Mouse (Mus musculus): Measurements from ENCODE around the gene Nkiras2. TPM values are rescaled to one million over a fixed set of nuclear protein-coding genes. Genes with fewer than 3 reads are reported as not detected.

Gene Nkiras2
- 111 and 127 TPM in 2 replicates for polyA plus RNA-seq (2012; rRNA removed)

DNA sequence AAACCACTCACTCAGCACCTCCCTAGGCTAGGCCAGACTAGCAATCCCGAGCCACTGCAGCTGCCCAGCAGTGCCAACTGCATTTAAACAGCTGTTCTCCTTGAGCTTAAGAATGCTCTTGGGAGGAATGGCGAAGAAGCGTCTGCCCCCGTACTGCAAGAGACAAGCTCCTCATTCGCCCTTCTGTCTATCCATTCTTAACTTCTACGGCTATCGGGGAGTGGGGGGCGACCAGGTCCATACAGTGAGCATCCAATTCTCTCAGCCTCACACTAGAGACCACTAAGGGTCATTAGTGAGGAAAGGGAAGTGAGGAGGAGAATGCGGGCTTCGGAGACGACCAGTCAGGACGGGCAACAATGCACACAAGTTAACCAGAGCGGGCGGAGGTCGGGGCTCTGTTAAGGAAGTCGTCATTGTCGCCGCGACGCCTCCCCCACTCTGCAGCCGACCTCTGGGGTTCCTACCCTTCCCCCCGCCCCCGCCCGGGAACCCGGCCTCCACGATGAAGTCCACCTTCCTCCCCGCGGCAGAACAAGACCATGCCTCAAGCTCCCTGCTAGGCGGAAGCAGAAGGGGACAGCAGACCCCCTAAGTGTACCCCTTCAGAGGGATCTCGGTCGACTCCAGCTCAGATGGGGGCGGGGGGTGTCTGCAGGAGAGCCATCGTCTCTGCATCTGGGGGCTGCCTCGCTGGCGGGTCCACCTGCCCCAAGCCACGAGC lies at the start of gene Nkiras2:
Gene Nkiras2 (plus strand): TSS at position 484 of the 724 bp plus-strand sequence.

DNA sequence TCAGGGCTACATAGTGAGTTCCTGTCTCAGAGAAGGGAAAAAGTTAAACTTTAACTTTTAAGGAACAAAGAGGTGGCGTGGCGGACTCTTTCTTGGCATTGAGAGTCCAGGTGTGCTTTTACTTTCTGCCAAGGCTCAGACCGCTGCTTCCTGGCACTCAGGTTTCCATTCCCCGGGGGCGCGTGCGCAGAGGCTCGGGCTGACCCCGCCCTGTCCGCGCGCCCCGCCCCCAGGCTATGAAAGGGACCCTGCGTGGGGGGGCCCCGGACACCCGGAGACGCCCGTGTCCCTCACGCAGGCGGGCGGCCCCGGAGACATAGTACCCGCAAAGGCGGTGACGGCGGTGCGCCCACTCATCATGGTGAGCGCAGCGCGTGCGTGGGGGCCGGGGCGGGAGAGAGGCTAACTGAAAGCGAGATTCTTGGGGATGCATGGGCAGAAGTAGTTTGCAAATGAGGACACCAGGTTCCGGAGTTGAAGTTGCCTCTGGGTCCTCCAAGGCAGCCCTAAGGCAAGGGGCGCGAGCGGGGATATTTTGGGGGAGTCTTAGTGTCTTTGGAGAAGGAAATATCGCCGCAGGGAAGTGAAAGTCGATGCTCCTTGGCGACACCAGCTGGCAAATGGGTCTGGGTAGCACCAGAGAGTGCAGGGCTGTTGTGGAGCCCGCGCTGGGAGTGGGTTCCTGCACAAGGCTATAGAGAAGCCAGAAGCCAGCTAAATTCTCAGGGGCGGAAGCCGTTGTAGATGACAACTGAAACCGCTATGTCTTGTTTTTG lies 44.1 kb upstream of the Nkiras2 start, which contains the start of gene Cnp:
Gene Cnp (plus strand): TSS at position 197 of the 776 bp plus-strand sequence.

DNA sequence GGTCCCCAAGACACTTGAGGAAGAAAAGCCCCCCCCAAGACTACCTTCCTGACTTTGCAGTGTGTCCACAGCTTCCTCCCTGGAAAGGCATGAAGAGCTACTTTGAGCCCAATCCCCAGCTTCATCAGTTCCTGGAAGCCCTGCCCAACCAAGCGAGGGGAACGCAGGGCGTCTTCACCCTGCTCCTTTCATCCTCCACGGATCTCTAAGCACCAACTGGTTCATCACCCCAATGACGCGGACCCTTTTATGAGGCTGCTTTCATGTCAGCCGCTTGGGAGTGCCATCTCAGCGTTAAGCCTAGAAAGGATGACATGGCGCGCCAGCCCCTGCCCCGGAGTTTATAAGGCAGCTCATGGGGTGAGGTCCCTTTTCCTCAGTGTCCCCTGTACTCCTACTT lies 938 bp downstream of the Nkiras2 start, which contains the start of gene Dnajc7:
Gene Dnajc7 (minus strand): TSS at position 187 of the 400 bp plus-strand sequence.

Other genes with a start within 250 kb of the Nkiras2 start
- 522 and 536 TPM in 2 replicates for gene Jup, start 221.5 kb upstream of the Nkiras2 start, polyA plus RNA-seq (2012; rRNA removed)
- gene P3h4, start 204.4 kb upstream of the Nkiras2 start, polyA plus RNA-seq (2012; rRNA removed): 27.1 and 30.5 TPM in 2 replicates
- gene Fkbp10, start 203.5 kb upstream of the Nkiras2 start, polyA plus RNA-seq (2012; rRNA removed): 30.2 and 37.3 TPM in 2 replicates
- gene Nt5c3b, start 177.4 kb upstream of the Nkiras2 start, polyA plus RNA-seq (2012; rRNA removed): 17.8 and 21.2 TPM in 2 replicates
- 0.10 and 0.23 TPM in 2 replicates for gene Klhl10, start 177.3 kb upstream of the Nkiras2 start, polyA plus RNA-seq (2012; rRNA removed)
- gene Klhl11, start 146.5 kb upstream of the Nkiras2 start, polyA plus RNA-seq (2012; rRNA removed): 2.7 and 3.9 TPM in 2 replicates
- 144 and 146 TPM in 2 replicates for gene Acly, start 91.2 kb upstream of the Nkiras2 start, polyA plus RNA-seq (2012; rRNA removed)
- gene Ttc25, start 73.6 kb upstream of the Nkiras2 start, polyA plus RNA-seq (2012; rRNA removed): 0.30 and 0.68 TPM in 2 replicates
- 31.3 and 31.6 TPM in 2 replicates for gene Cnp, start 44.3 kb upstream of the Nkiras2 start, polyA plus RNA-seq (2012; rRNA removed)
- 19.3 and 23.7 TPM in 2 replicates for gene Dnajc7, start 924 bp downstream of the Nkiras2 start, polyA plus RNA-seq (2012; rRNA removed)
- gene Zfp385c, start 73.2 kb downstream of the Nkiras2 start, polyA plus RNA-seq (2012; rRNA removed): 0.27 and 0.46 TPM in 2 replicates
- gene Dhx58, start 85.0 kb downstream of the Nkiras2 start, polyA plus RNA-seq (2012; rRNA removed): 9.0 and 10.5 TPM in 2 replicates
- 29.3 and 31.9 TPM in 2 replicates for gene Kat2a, start 93.2 kb downstream of the Nkiras2 start, polyA plus RNA-seq (2012; rRNA removed)
- not detected in 2 replicates for gene Hspb9, start 94.6 kb downstream of the Nkiras2 start, polyA plus RNA-seq (2012; rRNA removed)
- 216 and 249 TPM in 2 replicates for gene Rab5c, start 119.0 kb downstream of the Nkiras2 start, polyA plus RNA-seq (2012; rRNA removed)
- gene Kcnh4, start 140.7 kb downstream of the Nkiras2 start, polyA plus RNA-seq (2012; rRNA removed): 0.02 and 0.06 TPM in 2 replicates
- gene Hcrt, start 143.7 kb downstream of the Nkiras2 start, polyA plus RNA-seq (2012; rRNA removed): 0.24 and 0.80 TPM in 2 replicates
- 17.3 and 18.7 TPM in 2 replicates for gene Ghdc, start 151.7 kb downstream of the Nkiras2 start, polyA plus RNA-seq (2012; rRNA removed)
- gene Stat5b, start 231.5 kb downstream of the Nkiras2 start, polyA plus RNA-seq (2012; rRNA removed): 17.7 and 20.0 TPM in 2 replicates
- gene Stat5a, start 240.1 kb downstream of the Nkiras2 start, polyA plus RNA-seq (2012; rRNA removed): 14.7 and 15.0 TPM in 2 replicates